Mouse (Mus musculus): ENCODE measurements at regions not wholly inside any gene's neighbourhood (a gene's known extent, or its start where the extent isn't known, plus 50 kb on each side); places are given as distances from the start of the nearest gene placed in this dataset.

- DNase-seq, result no peak
Measured at GRCm38 (mm10) chr1:137852262-137852661, 323.2 kb downstream of the Ptprc start.

GRCm38 (mm10) chr1:137847311-137847923 lies 328.1 kb downstream of the Ptprc start:
- DNase-seq, result no peak

- DNase-seq, result no peak
Measured at GRCm38 (mm10) chr1:137846857-137847256, 328.7 kb downstream of the Ptprc start.

GRCm38 (mm10) chr1:137840531-137840930 lies 335.0 kb downstream of the Ptprc start:
- no peak for DNase-seq

- DNase-seq, result no peak
Measured at GRCm38 (mm10) chr1:137839703-137840102, 335.8 kb downstream of the Ptprc start.

DNA sequence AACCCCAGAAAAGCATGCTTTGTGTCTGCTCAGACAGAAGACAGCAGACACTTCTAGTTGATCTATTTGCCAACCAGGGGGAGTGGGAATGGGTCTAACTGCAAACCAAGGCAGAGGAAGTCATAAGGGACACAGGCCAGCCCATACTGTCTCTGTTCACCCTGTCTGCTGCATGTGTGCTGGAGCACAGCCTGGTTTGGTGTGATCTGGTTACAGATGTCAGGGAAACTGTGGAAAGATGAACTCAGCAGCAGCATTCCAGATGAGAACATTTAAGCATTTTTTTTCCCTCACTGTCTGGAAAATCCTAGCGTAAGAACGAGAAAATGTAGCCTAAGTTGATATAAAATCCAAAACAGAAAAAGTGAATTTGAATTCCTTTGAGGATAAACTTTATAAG lies 336.2 kb downstream of the Ptprc start:
- DNase-seq, result no peak

DNA sequence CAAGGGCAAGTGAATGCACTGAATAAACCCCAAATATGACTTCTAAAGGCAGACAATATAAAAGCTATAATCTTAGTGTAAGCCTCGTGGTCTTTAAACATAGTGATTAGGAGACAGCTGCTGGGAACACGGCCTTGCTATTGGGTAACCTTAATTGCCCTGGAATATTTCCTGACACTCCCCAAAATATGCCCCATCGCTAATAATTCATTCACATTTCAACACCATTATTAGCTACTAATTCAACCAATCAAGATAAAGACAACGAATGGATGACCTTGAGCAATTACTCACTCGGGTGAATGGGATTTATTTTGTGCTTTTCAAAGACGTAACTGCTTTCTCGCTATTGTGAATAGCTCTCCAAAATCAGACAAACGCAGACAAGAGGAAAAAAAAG lies 337.2 kb downstream of the Ptprc start:
- DNase-seq, result no peak

- DNase-seq, result no peak
Measured at GRCm38 (mm10) chr1:137833535-137833934, 342.0 kb downstream of the Ptprc start.

GRCm38 (mm10) chr1:137831284-137831683 lies 344.2 kb downstream of the Ptprc start:
- DNase-seq, result no peak

- no peak for DNase-seq
Measured at GRCm38 (mm10) chr1:137827379-137827778, 348.1 kb downstream of the Ptprc start.

- no peak for DNase-seq
Measured at GRCm38 (mm10) chr1:137815401-137815888, 360.1 kb downstream of the Ptprc start.

DNA sequence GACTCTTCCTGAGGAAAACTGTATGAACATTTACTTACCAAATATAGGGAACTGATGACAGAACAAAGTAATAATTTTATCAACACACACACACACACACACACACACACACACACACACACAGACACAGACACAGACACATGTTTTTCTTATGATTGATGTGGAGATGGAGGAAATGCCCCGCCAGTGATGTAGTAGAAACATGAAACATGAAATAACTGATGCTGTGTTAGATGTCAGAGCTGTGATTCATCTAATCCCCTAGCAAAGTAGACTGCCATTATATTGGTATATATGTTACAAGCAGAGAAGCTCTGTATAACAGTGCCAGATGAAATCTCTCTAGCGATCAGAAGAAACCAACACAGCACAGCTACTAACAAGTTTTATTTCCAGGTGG lies 361.0 kb downstream of the Ptprc start:
- DNase-seq, result no peak

DNA sequence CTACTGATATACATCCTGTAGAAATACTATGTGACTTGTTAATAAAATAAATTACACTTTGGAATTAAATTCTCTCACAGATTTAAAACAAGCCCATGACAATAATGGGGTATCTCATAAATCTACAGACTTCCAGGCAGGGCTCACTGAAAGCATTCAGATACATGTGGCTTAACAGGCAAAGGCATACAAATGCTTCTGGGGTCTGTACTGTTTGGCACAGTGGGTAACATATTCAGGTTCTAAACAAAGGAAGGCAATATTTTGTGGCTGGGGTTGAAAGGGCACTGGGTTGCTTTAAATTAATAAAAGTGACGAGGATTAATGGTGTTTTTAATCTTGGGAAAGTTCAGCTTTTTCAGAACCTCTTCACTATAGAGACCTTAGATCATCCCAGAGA lies 361.8 kb downstream of the Ptprc start:
- DNase-seq, result no peak

DNA sequence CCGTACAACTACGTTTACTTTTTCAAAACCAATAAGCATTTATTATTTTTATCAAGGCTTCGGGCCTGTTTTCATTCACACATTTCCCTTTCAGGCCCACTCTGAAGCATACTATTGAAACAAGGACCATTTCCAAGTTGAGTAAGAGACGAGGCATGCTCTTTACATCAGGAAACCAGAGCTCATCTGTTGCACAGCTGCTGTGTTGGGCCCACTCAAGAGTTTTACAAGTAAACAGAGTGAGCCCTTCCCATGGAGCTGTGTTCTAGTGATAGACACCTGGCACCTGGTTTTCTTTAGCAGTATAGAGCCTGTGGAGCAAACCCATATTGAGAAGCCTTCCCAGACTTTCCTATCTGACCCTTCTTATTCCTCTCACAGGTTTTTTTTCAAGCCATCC lies 363.5 kb downstream of the Ptprc start:
- no peak for DNase-seq

DNA sequence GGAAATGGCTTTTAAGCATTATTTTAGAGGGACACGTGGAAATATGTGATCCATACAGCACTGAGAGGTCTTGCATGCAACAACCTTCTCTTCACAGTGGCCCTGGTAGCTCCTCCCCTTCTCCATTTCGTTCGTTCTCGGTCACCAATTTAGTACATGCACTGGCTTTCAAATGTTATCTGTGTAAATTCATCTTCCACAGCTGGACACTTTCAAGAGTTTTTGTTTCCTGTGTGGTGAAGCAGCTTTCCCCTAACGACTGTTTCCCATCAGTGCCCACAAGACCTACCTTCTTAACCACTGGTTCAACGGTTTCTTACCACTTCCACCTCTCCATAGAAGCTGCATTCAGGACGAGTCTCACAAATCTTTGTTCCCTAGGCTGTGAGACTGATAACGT lies 368.8 kb downstream of the Ptprc start:
- DNase-seq, result no peak

DNA sequence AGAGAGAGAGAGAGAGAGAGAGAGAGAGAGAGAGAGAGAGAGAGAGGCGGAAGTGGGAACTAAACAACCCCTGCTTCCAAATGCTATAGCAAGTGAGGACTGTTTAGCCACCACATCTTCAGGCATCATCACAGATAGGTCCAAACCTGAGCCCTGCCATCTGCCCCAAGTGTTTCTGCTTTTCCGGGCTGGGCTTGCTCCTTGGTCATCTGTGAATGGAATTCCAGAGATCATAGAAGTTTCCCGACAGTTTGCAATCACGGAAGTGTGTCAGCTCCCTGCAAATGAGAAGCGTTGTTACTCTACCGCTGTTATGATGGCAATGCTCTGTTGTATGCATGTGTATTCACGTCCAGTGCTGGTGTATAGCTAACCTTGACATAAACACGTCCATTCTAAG lies 369.3 kb downstream of the Ptprc start:
- no peak for DNase-seq

DNA sequence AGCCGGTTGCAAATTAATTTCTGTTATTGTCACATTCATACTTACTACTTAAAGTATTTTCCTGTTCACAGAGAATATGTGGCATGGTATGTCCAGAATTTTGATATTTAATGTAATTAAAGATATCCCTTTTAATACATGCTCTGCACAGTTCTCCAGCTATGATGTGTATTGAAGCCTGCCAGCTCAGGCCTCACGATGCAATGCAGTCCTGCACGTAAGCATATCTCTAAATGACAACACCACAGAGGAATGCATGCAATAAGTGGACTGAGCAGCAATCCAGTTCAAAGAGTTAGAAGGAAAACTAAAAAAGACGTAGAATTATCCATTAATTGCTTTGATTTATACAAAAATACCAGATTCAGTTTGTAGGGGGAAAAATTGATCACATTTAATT lies 373.4 kb downstream of the Ptprc start:
- DNase-seq, result no peak

DNA sequence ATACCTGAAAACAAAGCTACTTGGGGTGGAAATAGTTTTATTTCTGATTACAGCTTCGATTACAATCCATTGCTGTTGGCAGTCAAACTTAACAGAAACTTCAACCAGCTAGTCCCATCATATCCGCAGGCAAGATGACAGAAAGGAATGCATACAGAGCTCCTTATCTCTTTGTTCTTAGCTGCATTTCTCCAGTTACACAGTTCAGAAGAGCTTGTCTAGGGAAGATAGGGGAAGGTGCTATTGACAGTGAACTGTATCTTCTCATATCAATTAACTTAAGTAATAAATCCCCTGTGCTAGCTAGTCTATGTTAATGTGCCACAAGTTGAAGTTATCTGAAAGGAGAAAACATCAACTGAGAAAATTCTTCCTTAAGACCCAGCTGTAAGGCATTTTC lies 374.8 kb downstream of the Ptprc start:
- DNase-seq, result no peak

DNA sequence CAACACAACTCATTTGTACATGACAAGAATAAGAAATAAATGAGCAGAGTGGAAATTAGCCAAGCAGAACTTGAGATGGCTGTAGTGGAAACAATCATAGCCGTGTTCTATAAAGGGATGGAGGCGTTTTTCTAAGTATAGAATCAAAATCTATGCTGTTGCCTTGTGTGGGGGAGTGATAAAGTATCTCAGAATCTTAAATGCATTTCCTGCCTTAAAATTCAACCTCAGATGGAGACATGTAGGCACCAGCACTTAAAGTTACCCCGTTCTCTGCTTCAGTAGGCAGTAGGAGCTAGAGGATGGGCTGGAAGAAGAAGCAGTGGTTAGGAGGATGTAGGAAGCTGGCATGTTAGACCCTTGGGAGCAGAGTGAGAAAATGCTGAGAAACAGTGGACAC lies 386.7 kb downstream of the Ptprc start:
- no peak for DNase-seq

- no peak for DNase-seq
Measured at GRCm38 (mm10) chr1:137786653-137787052, 388.9 kb downstream of the Ptprc start.

- no peak for DNase-seq
Measured at GRCm38 (mm10) chr1:137774586-137774985, 400.9 kb downstream of the Ptprc start.

GRCm38 (mm10) chr1:137760797-137761196 lies 414.7 kb downstream of the Ptprc start:
- DNase-seq, result no peak

GRCm38 (mm10) chr1:137751446-137751961 lies 424.0 kb downstream of the Ptprc start:
- DNase-seq, result no peak

DNA sequence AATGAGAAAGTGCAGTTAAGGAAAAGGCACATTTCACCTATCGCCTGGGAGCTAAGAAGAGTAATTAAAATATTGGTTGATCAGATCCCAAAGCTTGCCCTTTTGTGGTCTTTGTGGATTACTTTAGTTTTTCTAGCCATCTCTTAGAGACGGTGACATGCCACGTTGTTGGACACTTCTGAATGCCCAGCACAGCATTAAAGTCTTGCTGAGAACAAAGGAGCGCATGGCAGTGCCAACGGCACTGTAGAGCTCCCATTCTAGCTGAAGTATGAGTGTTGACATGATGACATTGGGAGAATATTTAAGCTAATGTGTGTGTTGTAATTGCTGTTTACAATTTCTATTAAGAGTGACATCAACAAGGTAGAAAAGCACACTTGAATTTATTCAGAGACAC lies 424.6 kb downstream of the Ptprc start:
- DNase-seq, result no peak

DNA sequence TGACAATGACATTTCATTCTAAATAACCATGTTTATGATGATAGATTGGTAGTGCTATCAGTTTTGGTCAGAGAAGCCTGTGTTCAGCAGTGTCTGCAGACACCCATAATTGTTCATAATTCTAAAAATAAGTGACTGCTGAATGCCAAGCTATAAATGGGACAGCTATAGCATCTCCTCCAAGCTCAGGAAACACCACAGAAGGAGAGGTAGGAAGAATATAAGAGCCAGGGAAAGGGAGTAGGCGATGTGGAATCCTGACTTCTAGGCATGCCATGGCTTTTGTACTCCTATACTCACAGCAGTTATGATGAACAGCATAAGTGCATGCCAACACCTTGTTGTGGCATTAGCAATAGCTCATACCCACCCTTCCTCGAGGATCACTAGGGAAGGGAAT lies 429.4 kb downstream of the Ptprc start:
- DNase-seq, result no peak

Measured in kidney, postnatal 4 days (tissue).